Mouse (Mus musculus) stomach, embryonic 16.5 days (tissue): ENCODE data around the gene Znhit1. TPM values are rescaled to one million over a fixed set of nuclear protein-coding genes. Genes with fewer than 3 reads are reported as not detected.

ENCODE experiments used
- ATAC-seq: fragments of 200-750 bp; cut with Nextera tagmentation; 2 replicates; pipeline ENCODE4 v1.8.0; 2017; ENCODE audit warnings: moderate number of reproducible peaks, moderate TSS enrichment; ENCODE audit not compliant: insufficient read depth, low FRiP score
- H3K27ac ChIP-seq: fragments of 300-500 bp; sonication (generic); 2 replicates; pipeline ENCODE4 v1.5.1; 2014; ENCODE audit warnings: low read length
- H3K27me3 ChIP-seq: fragments of 300-500 bp; sonication (generic); 2 replicates; pipeline ENCODE4 v1.6.1; 2014; ENCODE audit warnings: low read length, control low read depth, mixed read lengths; ENCODE audit not compliant: control insufficient read depth, insufficient read depth
- H3K36me3 ChIP-seq: fragments of 300-500 bp; sonication (generic); 2 replicates; pipeline ENCODE4 v1.6.1; 2014; ENCODE audit warnings: low read length; ENCODE audit not compliant: control insufficient read depth, insufficient read depth
- H3K4me1 ChIP-seq: fragments of 300-500 bp; sonication (generic); 2 replicates; pipeline ENCODE4 v1.6.1; 2014; ENCODE audit warnings: low read length, control low read depth, mixed read lengths; ENCODE audit not compliant: control insufficient read depth, insufficient read depth
- H3K4me2 ChIP-seq: fragments of 300-500 bp; sonication (generic); 2 replicates; pipeline ENCODE4 v1.6.1; 2014; ENCODE audit warnings: low read depth, low read length, mixed read lengths
- H3K4me3 ChIP-seq: fragments of 300-500 bp; sonication (generic); replicated peaks from 2 replicates; pipeline ENCODE4 v1.5.1; 2014; ENCODE audit warnings: mild to moderate bottlenecking, low read length
- H3K9ac ChIP-seq: fragments of 300-500 bp; sonication (generic); 2 replicates; pipeline ENCODE4 v1.6.1; 2014; ENCODE audit warnings: low read length
- H3K9me3 ChIP-seq: fragments of 300-500 bp; sonication (generic); replicated peaks from 2 replicates; pipeline ENCODE4 v1.6.1; 2016; ENCODE audit warnings: low read length, control low read depth; ENCODE audit not compliant: control insufficient read depth
- WGBS: fragments of 180-500 bp; shearing (Covaris S2); extraction: QIAGEN DNeasy Blood & Tissue Kit; methylation state at CpG from one replicate; pipeline ENCODE4 v1.1.7; 2014; 5-methylcytosine and 5-hydroxymethylcytosine counted together
- polyA plus RNA-seq: library from polyadenylated mRNA; unstranded; fragments of >200 nt; fragmentation: Nextera tagmentation; extraction: Ambion mirVana; gene quantifications from 2 replicates; pipeline ENCODE4 v1.2.1, GENCODE M21; 2015

Gene Znhit1
- polyA plus RNA-seq, 1 experiment from 2014 or later: 95.3 TPM

GRCm38 (mm10) chr5:136977769-136978168 lies 10.1 kb downstream of the Znhit1 start:
- no peaks in the 10 kb centered on the region for H3K4me1 ChIP-seq
- 46% methylated on average over 4 of the region's 4 CpGs for WGBS
- H3K36me3 ChIP-seq: 0 out of 2 replicates have a peak, but pooled peaks cover 14% of the 10 kb centered on the region
- H3K27ac ChIP-seq: no peak overlapping the region
- no peaks in the 10 kb centered on the region for H3K27me3 ChIP-seq
- ATAC-seq: no peak
- no peaks in the 10 kb centered on the region for H3K9me3 ChIP-seq
- H3K9ac ChIP-seq: no peak overlapping the region
- H3K4me2 ChIP-seq: no peak overlapping the region
- no peak overlapping the region for H3K4me3 ChIP-seq

GRCm38 (mm10) chr5:136973670-136974069 lies 14.2 kb downstream of the Znhit1 start:
- H3K27ac ChIP-seq: no peak overlapping the region
- H3K4me2 ChIP-seq: no peak overlapping the region
- no peaks in the 10 kb centered on the region for H3K27me3 ChIP-seq
- no peak overlapping the region for H3K4me3 ChIP-seq
- WGBS: 66% methylated on average over 8 of the region's 8 CpGs
- H3K9ac ChIP-seq: no peak overlapping the region
- no peaks in the 10 kb centered on the region for H3K36me3 ChIP-seq
- ATAC-seq: no peak
- no peaks in the 10 kb centered on the region for H3K9me3 ChIP-seq
- no peaks in the 10 kb centered on the region for H3K4me1 ChIP-seq

GRCm38 (mm10) chr5:136970703-136971102 lies 17.1 kb downstream of the Znhit1 start:
- ATAC-seq: 0 out of 2 replicates have a peak, but pooled peaks have one; percentile 34
- Histone ChIP-seq H3K27me3 (no peaks in the 10 kb centered on the region), H3K36me3 (no peaks in the 10 kb centered on the region)

GRCm38 (mm10) chr5:136967592-136967991 lies 20.2 kb downstream of the Znhit1 start:
- peaks cover 26% of the 10 kb centered on the region for H3K4me1 ChIP-seq
- H3K27me3 ChIP-seq: no peaks in the 10 kb centered on the region
- peak overlapping the region; percentile 89 for H3K27ac ChIP-seq
- 40% methylated on average over 10 of the region's 10 CpGs for WGBS
- no peaks in the 10 kb centered on the region for H3K36me3 ChIP-seq
- peak; percentile 31; the same call in 1 of the 2 replicates for ATAC-seq
- H3K4me2 ChIP-seq: no peak overlapping the region
- no peaks in the 10 kb centered on the region for H3K9me3 ChIP-seq
- no peak overlapping the region for H3K4me3 ChIP-seq
- 0 out of 2 replicates have a peak overlapping the region, but pooled peaks have one; percentile 36 for H3K9ac ChIP-seq

More at GRCm38 (mm10) chr5:136970703-136971102, 17.1 kb downstream of the Znhit1 start:
- no peak overlapping the region for H3K4me3 ChIP-seq
- H3K4me1 ChIP-seq: peaks cover 19% of the 10 kb centered on the region
- H3K9me3 ChIP-seq: no peaks in the 10 kb centered on the region
- H3K4me2 ChIP-seq: no peak overlapping the region
- H3K27ac ChIP-seq: no peak overlapping the region
- no peak overlapping the region for H3K9ac ChIP-seq
- 53% methylated on average over 1 of the region's 1 CpGs for WGBS

- Histone ChIP-seq H3K4me2 (peak overlapping the region; percentile 11; the same call in 1 of the 2 replicates), H3K4me3 (no peak overlapping the region), H3K4me1 (peaks cover 26% of the 10 kb centered on the region), H3K9me3 (no peaks in the 10 kb centered on the region), H3K9ac (0 out of 2 replicates have a peak overlapping the region, but pooled peaks have one; percentile 2), H3K27ac (peak overlapping the region; percentile 89), H3K27me3 (no peaks in the 10 kb centered on the region), H3K36me3 (no peaks in the 10 kb centered on the region)
- no peak for ATAC-seq
- 72% methylated on average over 4 of the region's 4 CpGs for WGBS
Observed at GRCm38 (mm10) chr5:136966861-136967455, 20.9 kb downstream of the Znhit1 start.

- Histone ChIP-seq H3K27ac (peak within 1 kb of the TSS; percentile 89), H3K9ac (0 out of 2 replicates have a peak within 1 kb of the TSS, but pooled peaks have one; percentile 36), H3K4me2 (peak within 1 kb of the TSS; percentile 11; the same call in 1 of the 2 replicates), H3K4me3 (no peak within 1 kb of the TSS), H3K4me1 (peaks cover 30% of the 10 kb centered on the region), H3K27me3 (no peaks in the 10 kb centered on the region), H3K9me3 (no peaks in the 10 kb centered on the region), H3K36me3 (no peaks in the 10 kb centered on the region)
- ATAC-seq: no peak
- 30% methylated on average over 6 of the region's 6 CpGs for WGBS
Observed at GRCm38 (mm10) chr5:136966331-136966730, 21.5 kb downstream of the Znhit1 start, which contains the start of gene Cldn15. Cldn15 (plus strand) TSS chr5:136966616.

GRCm38 (mm10) chr5:136965686-136966085 lies 22.1 kb downstream of the Znhit1 start:
- H3K4me3 ChIP-seq: no peak overlapping the region
- peak overlapping the region; percentile 89 for H3K27ac ChIP-seq
- no peak for ATAC-seq
- peaks cover 30% of the 10 kb centered on the region for H3K4me1 ChIP-seq
- H3K9me3 ChIP-seq: no peaks in the 10 kb centered on the region
- H3K9ac ChIP-seq: 0 out of 2 replicates have a peak overlapping the region, but pooled peaks have one; percentile 36
- 74% methylated on average over 8 of the region's 8 CpGs for WGBS
- no peaks in the 10 kb centered on the region for H3K27me3 ChIP-seq
- H3K36me3 ChIP-seq: no peaks in the 10 kb centered on the region
- 0 out of 2 replicates have a peak overlapping the region, but pooled peaks have one; percentile 1 for H3K4me2 ChIP-seq

GRCm38 (mm10) chr5:136965210-136965609 lies 22.6 kb downstream of the Znhit1 start:
- no peak overlapping the region for H3K4me3 ChIP-seq
- H3K4me1 ChIP-seq: peaks cover 30% of the 10 kb centered on the region
- H3K27me3 ChIP-seq: no peaks in the 10 kb centered on the region
- no peaks in the 10 kb centered on the region for H3K9me3 ChIP-seq
- peak overlapping the region; percentile 89; the same call in 1 of the 2 replicates for H3K27ac ChIP-seq
- H3K9ac ChIP-seq: no peak overlapping the region
- H3K4me2 ChIP-seq: no peak overlapping the region
- H3K36me3 ChIP-seq: no peaks in the 10 kb centered on the region
- 0 out of 2 replicates have a peak, but pooled peaks have one; percentile 4 for ATAC-seq
- WGBS: 61% methylated on average over 9 of the region's 9 CpGs

- WGBS: 70% methylated on average over 8 of the region's 8 CpGs
- Histone ChIP-seq H3K9ac (peak overlapping the region; percentile 90), H3K9me3 (no peaks in the 10 kb centered on the region), H3K27me3 (no peaks in the 10 kb centered on the region), H3K4me3 (peak overlapping the region; percentile 75), H3K27ac (peak overlapping the region; percentile 89; the same call in 1 of the 2 replicates), H3K4me2 (peak overlapping the region; percentile 88), H3K36me3 (no peaks in the 10 kb centered on the region), H3K4me1 (peaks cover 40% of the 10 kb centered on the region)
- no peak for ATAC-seq
Observed at GRCm38 (mm10) chr5:136962966-136963540, 24.8 kb downstream of the Znhit1 start.
